Mouse (Mus musculus): ENCODE results near the gene Parvg. TPM values are rescaled to one million over a fixed set of nuclear protein-coding genes. Genes with fewer than 3 reads are reported as not detected.

Gene Parvg
- polyA plus RNA-seq, 1 experiment: 3.3 TPM

DNA sequence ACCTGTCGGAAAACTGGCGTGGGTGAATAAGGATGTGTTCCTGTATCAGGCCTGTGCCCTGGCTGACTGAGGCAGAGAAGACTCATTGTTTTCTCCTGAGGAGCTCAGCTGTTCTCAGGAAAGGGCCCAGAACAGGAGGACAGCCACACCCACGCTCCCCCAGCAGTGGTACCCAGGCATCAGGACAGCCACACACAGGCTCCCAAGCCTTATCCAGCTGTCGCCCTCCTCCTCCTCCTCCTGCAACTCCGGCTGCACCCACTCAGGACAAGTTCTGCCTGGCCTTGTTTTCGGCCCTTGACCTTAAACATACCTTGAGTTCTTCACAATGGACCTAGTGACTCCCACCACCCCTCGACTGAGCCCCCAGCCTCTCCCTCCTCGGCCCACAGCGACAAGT is 54.9 kb downstream of the Parvg start:
- H3K27ac ChIP-seq (ENCODE audit: insufficient read depth, low read depth, low read length): no peak overlapping the region
- TF ChIP-seq POLR2A (IDR thresholded peaks at IDR 0.05; ENCODE audit: borderline replicate concordance, low read depth, low read length): no peak
- no peak for TF ChIP-seq CTCF (IDR thresholded peaks at IDR 0.05; ENCODE audit: low read depth, low read length)
- H3K4me3 ChIP-seq (ENCODE audit: insufficient read depth, low read length): no peak overlapping the region
- H3K4me1 ChIP-seq (ENCODE audit: control insufficient read depth, insufficient read depth, low read length): no peaks in the 10 kb centered on the region

DNA sequence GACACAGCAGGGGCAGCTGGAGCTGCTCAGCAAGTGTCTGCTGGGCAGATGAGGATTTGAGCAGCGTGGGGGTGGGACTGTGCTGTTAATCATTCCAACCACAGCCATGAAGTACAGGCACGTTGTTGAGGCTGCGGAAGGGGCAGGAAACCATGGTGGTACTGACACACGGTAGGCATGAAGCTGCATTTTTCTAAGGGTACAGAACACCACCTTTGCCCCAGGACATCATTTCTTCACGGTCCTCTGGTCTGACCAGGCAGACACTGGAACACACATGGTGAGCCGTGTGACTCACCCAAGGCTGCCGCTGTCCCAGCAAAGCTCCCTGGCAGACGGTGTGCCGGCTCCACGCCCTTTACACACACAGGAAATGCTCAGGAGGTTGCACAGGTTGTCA is 56.4 kb downstream of the Parvg start:
- Histone ChIP-seq H3K4me1 (ENCODE audit: control insufficient read depth, insufficient read depth, low read length) (no peaks in the 10 kb centered on the region), H3K4me3 (ENCODE audit: insufficient read depth, low read length) (no peak overlapping the region), H3K27ac (ENCODE audit: insufficient read depth, low read depth, low read length) (no peak overlapping the region)
- TF ChIP-seq POLR2A (IDR thresholded peaks at IDR 0.05; ENCODE audit: borderline replicate concordance, low read depth, low read length) (no peak), CTCF (IDR thresholded peaks at IDR 0.05; ENCODE audit: low read depth, low read length) (no peak)

DNA sequence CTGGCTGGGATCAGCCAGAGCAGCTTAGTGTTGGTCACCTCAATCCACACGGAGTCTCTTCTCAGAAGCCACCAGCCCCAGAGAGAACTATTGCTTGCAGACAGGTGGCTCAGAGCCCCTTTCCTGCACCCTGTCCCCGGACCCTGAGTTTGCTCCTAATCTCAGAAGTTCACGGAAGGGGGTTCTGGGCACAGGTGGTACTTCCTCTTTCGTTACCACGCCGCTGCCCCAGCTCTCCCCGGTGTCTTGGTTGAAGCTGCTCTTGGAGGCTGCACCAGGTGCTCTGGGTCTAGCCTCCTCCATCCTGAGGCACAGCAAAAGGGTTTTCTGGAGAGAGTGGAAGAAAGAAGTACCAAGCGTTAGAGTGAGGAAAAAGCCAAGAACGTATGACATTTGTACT is 60.2 kb downstream of the Parvg start:
- no peak overlapping the region for H3K4me3 ChIP-seq (ENCODE audit: insufficient read depth, low read length)
- TF ChIP-seq CTCF (IDR thresholded peaks at IDR 0.05; ENCODE audit: low read depth, low read length) (no peak), POLR2A (IDR thresholded peaks at IDR 0.05; ENCODE audit: borderline replicate concordance, low read depth, low read length) (no peak)
- no peak overlapping the region for H3K27ac ChIP-seq (ENCODE audit: insufficient read depth, low read depth, low read length)
- no peaks in the 10 kb centered on the region for H3K4me1 ChIP-seq (ENCODE audit: control insufficient read depth, insufficient read depth, low read length)

DNA sequence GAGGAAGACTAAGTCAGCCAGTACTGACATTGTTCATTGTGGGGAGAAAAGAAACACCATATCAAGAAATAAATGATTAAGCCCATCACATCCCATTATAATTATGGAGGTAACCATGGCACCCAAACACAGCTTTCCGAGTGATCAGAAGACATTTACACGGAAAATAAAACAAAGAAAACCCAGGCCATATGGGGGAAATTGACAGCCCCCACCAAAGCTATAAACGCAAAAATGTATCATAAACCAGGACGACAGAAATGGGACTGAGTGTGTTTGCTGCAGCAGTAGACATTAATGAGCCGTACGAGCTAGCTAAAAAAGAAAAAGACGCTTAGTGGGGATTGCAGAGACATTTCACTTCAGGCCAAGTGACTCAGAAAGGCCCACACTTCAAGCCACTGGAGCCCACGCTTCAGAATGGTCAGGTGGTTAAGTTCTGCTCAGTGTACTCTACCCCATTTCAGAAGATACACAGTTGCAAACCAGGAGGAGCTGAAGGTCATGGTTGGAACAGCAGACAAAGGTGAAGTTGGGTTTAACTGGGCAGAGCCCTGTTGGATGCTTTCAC is 62.3 kb downstream of the Parvg start:
- no peak overlapping the region for H3K4me3 ChIP-seq (ENCODE audit: insufficient read depth, low read length)
- H3K27ac ChIP-seq (ENCODE audit: insufficient read depth, low read depth, low read length): no peak overlapping the region
- TF ChIP-seq CTCF (IDR thresholded peaks at IDR 0.05; ENCODE audit: low read depth, low read length) (no peak), POLR2A (IDR thresholded peaks at IDR 0.05; ENCODE audit: borderline replicate concordance, low read depth, low read length) (no peak)
- no peaks in the 10 kb centered on the region for H3K4me1 ChIP-seq (ENCODE audit: control insufficient read depth, insufficient read depth, low read length)

DNA sequence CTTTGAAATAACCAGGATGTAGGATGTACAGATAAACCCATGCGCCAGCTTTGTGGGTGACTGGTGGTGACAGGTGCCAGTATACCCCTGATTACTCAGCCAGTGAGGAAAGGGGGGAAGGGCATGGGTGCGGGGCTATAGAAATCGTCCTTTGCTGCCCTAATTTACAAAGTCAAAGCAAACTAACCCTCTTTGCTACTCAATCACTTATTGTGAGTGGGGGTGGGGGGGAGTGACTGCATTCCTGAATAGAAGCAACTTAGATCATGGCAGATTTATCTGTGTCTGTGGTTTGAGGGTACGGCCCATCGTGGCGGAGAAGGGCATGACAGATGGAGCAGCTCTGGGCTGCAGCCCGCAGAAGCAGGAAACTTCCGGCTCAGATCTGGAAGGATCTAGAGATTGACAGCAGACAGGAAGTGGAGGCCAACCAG is 64.9 kb downstream of the Parvg start:
- TF ChIP-seq CTCF (IDR thresholded peaks at IDR 0.05; ENCODE audit: low read depth, low read length) (no peak), POLR2A (IDR thresholded peaks at IDR 0.05; ENCODE audit: borderline replicate concordance, low read depth, low read length) (no peak)
- no peaks in the 10 kb centered on the region for H3K4me1 ChIP-seq (ENCODE audit: control insufficient read depth, insufficient read depth, low read length)
- no peak overlapping the region for H3K27ac ChIP-seq (ENCODE audit: insufficient read depth, low read depth, low read length)
- H3K4me3 ChIP-seq (ENCODE audit: insufficient read depth, low read length): no peak overlapping the region

DNA sequence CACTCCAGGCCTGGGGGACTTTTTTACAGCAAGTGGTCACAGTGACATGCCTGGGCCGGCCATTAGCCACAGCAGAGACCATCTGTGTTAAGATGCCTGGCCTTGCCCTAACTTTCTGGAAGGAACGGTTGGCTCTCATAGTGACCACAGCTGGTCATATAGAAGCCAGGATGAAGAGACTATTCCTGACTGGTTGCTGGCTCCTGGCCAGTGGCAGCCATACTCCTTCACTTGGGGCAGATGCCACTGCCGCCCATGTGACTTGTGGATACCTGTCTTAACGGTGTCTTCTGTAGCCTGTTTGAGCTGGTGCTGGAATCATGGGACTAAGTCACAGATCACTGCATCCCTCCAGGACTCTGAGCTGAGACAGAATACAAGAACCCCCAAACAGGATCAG is 68.3 kb downstream of the Parvg start:
- TF ChIP-seq CTCF (IDR thresholded peaks at IDR 0.05; ENCODE audit: low read depth, low read length) (no peak), POLR2A (IDR thresholded peaks at IDR 0.05; ENCODE audit: borderline replicate concordance, low read depth, low read length) (no peak)
- H3K4me3 ChIP-seq (ENCODE audit: insufficient read depth, low read length): no peak overlapping the region
- H3K4me1 ChIP-seq (ENCODE audit: control insufficient read depth, insufficient read depth, low read length): no peaks in the 10 kb centered on the region
- H3K27ac ChIP-seq (ENCODE audit: insufficient read depth, low read depth, low read length): no peak overlapping the region

Other genes with a start within 250 kb of the Parvg start
- not detected in 2 replicates for gene Sult4a1, start 218.3 kb upstream of the Parvg start, polyA plus RNA-seq (2012; ENCODE audit: insufficient read depth, insufficient read length, missing spikeins)
- not detected in 2 replicates for gene Pnpla5, start 200.9 kb upstream of the Parvg start, polyA plus RNA-seq (2012; ENCODE audit: insufficient read depth, insufficient read length, missing spikeins)
- not detected in 2 replicates for gene Pnpla3, start 156.2 kb upstream of the Parvg start, polyA plus RNA-seq (2012; ENCODE audit: insufficient read depth, insufficient read length, missing spikeins)
- gene Samm50, start 131.8 kb upstream of the Parvg start, polyA plus RNA-seq (2012; ENCODE audit: insufficient read depth, insufficient read length, missing spikeins): 48.7 and 50.9 TPM in 2 replicates
- gene Parvb, start 92.0 kb upstream of the Parvg start, polyA plus RNA-seq (2012; ENCODE audit: insufficient read depth, insufficient read length, missing spikeins): 34.4 and 35.7 TPM in 2 replicates
- gene Shisal1, start 123.1 kb downstream of the Parvg start, polyA plus RNA-seq (2012; ENCODE audit: insufficient read depth, insufficient read length, missing spikeins): 0.12 TPM in 1 of 2 replicates, not detected in the other
- gene Rtl6, start 233.8 kb downstream of the Parvg start, polyA plus RNA-seq (2012; ENCODE audit: insufficient read depth, insufficient read length, missing spikeins): 0.82 and 0.96 TPM in 2 replicates

All from bone marrow macrophage, adult 2 months (primary cell).